Mouse (Mus musculus): ENCODE data around the gene Fam240b. TPM values are rescaled to one million over a fixed set of nuclear protein-coding genes. Genes with fewer than 3 reads are reported as not detected.

Fam240b gene
- polyA plus RNA-seq (2015; fragmentation: Nextera tagmentation; extraction: Ambion mirVana), result not detected in 2 replicates

GRCm38 (mm10) chr13:64497692-64498091, at the start of gene Fam240b:
TSS of gene Fam240b (minus strand) at chr13:64497792.
- H3K9me3 ChIP-seq, result no peaks in the 10 kb centered on the region
- WGBS, result 88% methylated on average over 6 of the region's 6 CpGs
- no peaks in the 10 kb centered on the region for H3K4me1 ChIP-seq (replicated peaks)
- no peaks in the 10 kb centered on the region for H3K36me3 ChIP-seq
- no peak within 1 kb of the TSS for H3K9ac ChIP-seq
- no peak within 1 kb of the TSS for H3K27ac ChIP-seq
- no peaks in the 10 kb centered on the region for H3K27me3 ChIP-seq
- no peak within 1 kb of the TSS for H3K4me3 ChIP-seq
- H3K4me2 ChIP-seq, result no peak within 1 kb of the TSS
- no peak for ATAC-seq (ENCODE audit: low FRiP score)

- WGBS, result 67% methylated on average over 5 of the region's 5 CpGs
- H3K27me3 ChIP-seq, result no peaks in the 10 kb centered on the region
- no peak overlapping the region for H3K4me2 ChIP-seq
- no peak overlapping the region for H3K9ac ChIP-seq
- no peaks in the 10 kb centered on the region for H3K36me3 ChIP-seq
- no peak overlapping the region for H3K27ac ChIP-seq
- no peaks in the 10 kb centered on the region for H3K9me3 ChIP-seq
- no peak overlapping the region for H3K4me3 ChIP-seq
- H3K4me1 ChIP-seq (replicated peaks), result 0 out of 2 replicates have a peak, but pooled peaks cover 4% of the 10 kb centered on the region
- peak; percentile 52; the same call in 1 of the 2 replicates for ATAC-seq (ENCODE audit: low FRiP score)
Observed at GRCm38 (mm10) chr13:64530139-64530538, 32.5 kb upstream of the Fam240b start.

DNA sequence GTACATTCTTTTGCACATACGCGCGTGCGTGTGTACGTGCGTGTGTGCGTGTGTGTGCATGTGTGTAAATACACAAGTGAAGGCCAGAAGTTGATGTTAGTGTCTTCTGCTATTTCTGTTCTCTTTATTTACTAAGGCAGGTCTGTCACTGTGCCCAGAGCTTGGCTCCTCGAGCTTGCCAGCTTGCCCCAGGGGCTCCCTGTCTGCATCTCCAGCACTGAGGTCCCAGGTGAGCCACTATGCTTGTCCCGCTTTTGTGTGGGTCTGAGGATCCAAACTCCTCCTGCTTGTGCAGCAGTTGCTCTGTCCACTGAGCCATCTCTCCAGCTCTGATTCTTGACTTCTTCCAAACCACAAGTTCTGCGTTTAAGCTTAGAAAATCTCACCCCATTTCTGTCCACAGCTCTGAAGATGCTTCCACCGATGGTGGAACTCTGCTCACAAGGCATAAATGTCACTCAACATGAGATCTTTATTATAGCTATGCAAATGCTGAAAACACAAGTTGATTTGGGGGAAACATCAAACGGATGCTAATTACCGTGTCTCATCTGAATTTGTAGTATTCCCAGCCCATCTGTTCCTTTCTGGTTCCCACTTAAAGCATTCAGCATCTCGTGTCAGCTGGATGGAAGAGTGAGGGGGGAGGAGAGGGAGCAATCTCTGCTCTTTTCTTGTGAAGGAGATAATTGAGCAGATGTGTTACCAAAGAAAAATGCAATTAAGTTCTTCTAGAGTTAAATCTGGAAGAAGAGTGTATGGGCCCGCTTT, 29.1 kb upstream of the Fam240b start:
- H3K4me2 ChIP-seq, result no peak overlapping the region
- no peaks in the 10 kb centered on the region for H3K36me3 ChIP-seq
- 0 out of 2 replicates have a peak, but pooled peaks cover 4% of the 10 kb centered on the region for H3K4me1 ChIP-seq (replicated peaks)
- H3K4me3 ChIP-seq, result no peak overlapping the region
- H3K9ac ChIP-seq, result no peak overlapping the region
- H3K9me3 ChIP-seq, result no peaks in the 10 kb centered on the region
- 74% methylated on average over 15 of the region's 15 CpGs for WGBS
- no peaks in the 10 kb centered on the region for H3K27me3 ChIP-seq
- no peak overlapping the region for H3K27ac ChIP-seq
- ATAC-seq (ENCODE audit: low FRiP score), result peak; percentile 81

- no peaks in the 10 kb centered on the region for H3K4me1 ChIP-seq (replicated peaks)
- WGBS, result 77% methylated on average over 2 of the region's 2 CpGs
- no peaks in the 10 kb centered on the region for H3K9me3 ChIP-seq
- H3K4me3 ChIP-seq, result no peak overlapping the region
- H3K36me3 ChIP-seq, result no peaks in the 10 kb centered on the region
- no peak overlapping the region for H3K27ac ChIP-seq
- H3K4me2 ChIP-seq, result no peak overlapping the region
- no peak overlapping the region for H3K9ac ChIP-seq
- H3K27me3 ChIP-seq, result no peaks in the 10 kb centered on the region
- no peak for ATAC-seq (ENCODE audit: low FRiP score)
Observed at GRCm38 (mm10) chr13:64514247-64514646, 16.7 kb upstream of the Fam240b start.

- no peak for ATAC-seq (ENCODE audit: low FRiP score)
- Histone ChIP-seq H3K9me3 (no peaks in the 10 kb centered on the region), H3K36me3 (no peaks in the 10 kb centered on the region), H3K27ac (no peak overlapping the region), H3K27me3 (no peaks in the 10 kb centered on the region), H3K9ac (no peak overlapping the region), H3K4me2 (no peak overlapping the region), H3K4me3 (no peak overlapping the region), H3K4me1 (replicated peaks) (no peaks in the 10 kb centered on the region)
Observed at GRCm38 (mm10) chr13:64511616-64512015, 14.0 kb upstream of the Fam240b start.

GRCm38 (mm10) chr13:64507361-64507760, 9.8 kb upstream of the Fam240b start:
- H3K27ac ChIP-seq, result no peak overlapping the region
- ATAC-seq (ENCODE audit: low FRiP score), result no peak
- H3K9ac ChIP-seq, result no peak overlapping the region
- no peak overlapping the region for H3K4me2 ChIP-seq
- H3K4me1 ChIP-seq (replicated peaks), result no peaks in the 10 kb centered on the region
- no peaks in the 10 kb centered on the region for H3K9me3 ChIP-seq
- H3K27me3 ChIP-seq, result no peaks in the 10 kb centered on the region
- H3K36me3 ChIP-seq, result no peaks in the 10 kb centered on the region
- no peak overlapping the region for H3K4me3 ChIP-seq

DNA sequence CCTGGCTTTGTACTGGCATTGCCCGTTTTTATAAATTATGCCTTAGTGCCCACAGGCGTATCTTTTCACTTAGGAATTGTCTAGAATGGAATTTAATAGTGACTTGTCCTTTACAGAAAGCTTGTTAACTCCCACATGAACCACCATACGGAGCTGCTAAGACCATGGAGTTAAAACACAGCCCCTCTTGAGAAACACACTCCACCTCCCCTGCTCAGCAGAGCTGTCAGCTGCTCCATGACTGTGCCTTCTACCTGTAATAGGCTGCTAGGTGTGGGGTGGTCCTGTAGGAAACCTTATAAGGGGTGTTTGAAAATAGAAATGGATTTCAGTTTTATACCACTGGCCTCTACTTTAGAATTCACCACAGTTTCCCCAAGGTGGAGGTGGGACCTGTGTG, 5.2 kb upstream of the Fam240b start:
- Histone ChIP-seq H3K36me3 (no peaks in the 10 kb centered on the region), H3K9ac (no peak overlapping the region), H3K27me3 (no peaks in the 10 kb centered on the region), H3K9me3 (no peaks in the 10 kb centered on the region), H3K4me2 (no peak overlapping the region), H3K4me3 (no peak overlapping the region), H3K27ac (no peak overlapping the region), H3K4me1 (replicated peaks) (no peaks in the 10 kb centered on the region)
- 90% methylated on average over 3 of the region's 3 CpGs for WGBS
- no peak for ATAC-seq (ENCODE audit: low FRiP score)

- Histone ChIP-seq H3K9ac (no peak overlapping the region), H3K4me3 (no peak overlapping the region), H3K4me1 (replicated peaks) (no peaks in the 10 kb centered on the region), H3K27ac (no peak overlapping the region), H3K9me3 (no peaks in the 10 kb centered on the region), H3K36me3 (no peaks in the 10 kb centered on the region), H3K27me3 (no peaks in the 10 kb centered on the region), H3K4me2 (no peak overlapping the region)
- ATAC-seq (ENCODE audit: low FRiP score), result no peak
- 66% methylated on average over 5 of the region's 5 CpGs for WGBS
Observed at GRCm38 (mm10) chr13:64493586-64493985, 4.0 kb downstream of the Fam240b start.

DNA sequence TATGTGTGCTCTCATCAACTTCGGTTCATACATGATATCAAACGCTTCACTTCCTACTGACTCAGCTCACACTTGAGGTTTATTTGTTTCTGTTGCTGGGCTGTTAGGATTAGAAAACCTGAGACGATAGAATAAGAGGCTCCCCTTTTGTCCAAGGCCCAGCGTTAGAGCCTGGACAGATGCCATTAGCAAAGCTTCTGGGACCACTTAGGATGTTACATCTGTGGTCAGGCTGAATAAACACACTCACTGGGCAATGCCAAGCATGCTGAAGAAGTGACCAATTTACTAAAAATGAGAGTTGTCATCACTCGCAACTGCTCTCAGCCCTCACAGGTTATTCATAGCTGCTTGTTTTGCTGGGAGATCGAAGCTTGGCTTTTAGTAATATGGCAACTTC, 7.7 kb downstream of the Fam240b start:
- Histone ChIP-seq H3K4me2 (no peak overlapping the region), H3K4me3 (no peak overlapping the region), H3K27ac (no peak overlapping the region), H3K9ac (no peak overlapping the region), H3K27me3 (no peaks in the 10 kb centered on the region), H3K9me3 (no peaks in the 10 kb centered on the region), H3K36me3 (no peaks in the 10 kb centered on the region), H3K4me1 (replicated peaks) (no peaks in the 10 kb centered on the region)
- ATAC-seq (ENCODE audit: low FRiP score), result no peak
- WGBS, result 79% methylated on average over 6 of the region's 6 CpGs

- H3K4me3 ChIP-seq, result no peak overlapping the region
- H3K4me1 ChIP-seq (replicated peaks), result no peaks in the 10 kb centered on the region; the same call in 1 of the 2 replicates
- no peak overlapping the region for H3K4me2 ChIP-seq
- H3K27ac ChIP-seq, result no peak overlapping the region
- no peak for ATAC-seq (ENCODE audit: low FRiP score)
- no peaks in the 10 kb centered on the region for H3K9me3 ChIP-seq
- H3K9ac ChIP-seq, result no peak overlapping the region
- 78% methylated on average over 3 of the region's 3 CpGs for WGBS
- H3K36me3 ChIP-seq, result no peaks in the 10 kb centered on the region
- H3K27me3 ChIP-seq, result no peaks in the 10 kb centered on the region
Observed at GRCm38 (mm10) chr13:64479960-64480359, 17.6 kb downstream of the Fam240b start.

DNA sequence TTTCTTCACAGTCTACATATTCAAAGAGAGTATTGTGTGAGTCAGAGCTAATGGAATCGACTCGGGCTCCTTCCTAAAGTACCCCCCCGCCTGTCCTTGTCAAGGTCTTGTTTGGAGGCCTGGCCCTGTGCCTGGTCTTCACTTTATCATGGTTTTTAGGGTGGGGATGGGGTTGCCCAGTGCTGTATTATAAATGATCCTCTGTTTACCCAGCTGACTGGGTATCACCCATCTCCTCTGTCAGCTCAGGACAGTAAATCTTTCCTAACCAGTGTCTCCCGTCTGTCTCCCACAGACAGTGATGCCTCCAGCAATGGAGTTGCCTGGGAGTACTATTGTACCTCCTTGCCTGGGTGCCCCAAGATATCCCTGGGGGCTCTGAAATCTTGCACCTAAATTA, 19.6 kb downstream of the Fam240b start:
- Histone ChIP-seq H3K36me3 (no peaks in the 10 kb centered on the region), H3K4me3 (no peak overlapping the region), H3K4me1 (replicated peaks) (no peaks in the 10 kb centered on the region; the same call in 1 of the 2 replicates), H3K27me3 (no peaks in the 10 kb centered on the region), H3K4me2 (no peak overlapping the region), H3K27ac (no peak overlapping the region), H3K9me3 (no peaks in the 10 kb centered on the region), H3K9ac (no peak overlapping the region)
- ATAC-seq (ENCODE audit: low FRiP score), result peak; percentile 57; the same call in 1 of the 2 replicates
- WGBS, result 70% methylated on average over 4 of the region's 4 CpGs

DNA sequence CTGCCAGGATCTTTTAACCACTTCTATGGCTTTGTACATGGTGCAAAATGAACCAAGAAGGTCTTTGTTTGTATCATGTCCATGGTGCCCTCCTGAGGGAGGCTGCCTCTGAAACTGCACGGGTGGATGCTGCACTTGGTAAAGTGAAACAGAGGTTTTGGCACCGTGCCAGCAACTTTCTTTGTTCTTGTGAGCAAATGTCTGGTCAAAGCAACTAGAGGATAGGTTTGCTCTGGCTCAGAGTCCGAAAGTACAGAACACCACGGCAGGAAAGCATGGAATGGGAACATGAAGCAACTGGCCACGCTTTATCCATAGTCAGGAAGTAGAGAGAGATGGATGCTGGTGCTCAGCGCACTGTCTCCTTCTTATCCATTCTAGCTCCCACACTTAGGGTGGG, 29.7 kb downstream of the Fam240b start:
- H3K9me3 ChIP-seq, result no peaks in the 10 kb centered on the region
- no peaks in the 10 kb centered on the region for H3K27me3 ChIP-seq
- no peak overlapping the region for H3K27ac ChIP-seq
- H3K9ac ChIP-seq, result no peak overlapping the region
- H3K36me3 ChIP-seq, result no peaks in the 10 kb centered on the region
- WGBS, result 73% methylated on average over 6 of the region's 6 CpGs
- H3K4me1 ChIP-seq (replicated peaks), result no peaks in the 10 kb centered on the region
- ATAC-seq (ENCODE audit: low FRiP score), result no peak
- H3K4me2 ChIP-seq, result no peak overlapping the region
- H3K4me3 ChIP-seq, result no peak overlapping the region

DNA sequence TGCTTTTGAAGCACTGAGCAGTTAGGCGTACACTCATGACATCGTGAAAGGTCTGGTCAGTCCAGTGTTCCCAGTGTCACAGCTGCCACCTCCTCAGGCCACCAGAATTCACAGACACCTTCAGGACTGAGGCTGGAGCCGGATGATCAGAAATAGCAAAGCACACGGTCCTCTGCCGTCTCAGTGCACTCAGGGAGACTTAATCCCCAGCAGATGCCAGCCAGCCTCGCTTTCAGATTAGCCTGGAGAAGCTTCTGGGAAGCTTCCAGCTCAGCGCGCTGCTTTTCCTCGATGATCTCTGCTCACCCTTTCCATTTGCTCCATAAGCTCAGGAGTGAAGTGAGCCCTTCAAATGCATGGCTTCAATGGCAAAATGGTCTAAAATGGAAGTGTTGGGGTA, 32.4 kb downstream of the Fam240b start:
- 83% methylated on average over 9 of the region's 9 CpGs for WGBS

More for the DNA sequence above, 32.4 kb downstream of the Fam240b start:
- ATAC-seq (ENCODE audit: low FRiP score), result no peak
- no peaks in the 10 kb centered on the region for H3K4me1 ChIP-seq (replicated peaks)
- no peak overlapping the region for H3K27ac ChIP-seq
- H3K36me3 ChIP-seq, result no peaks in the 10 kb centered on the region
- H3K27me3 ChIP-seq, result no peaks in the 10 kb centered on the region
- no peak overlapping the region for H3K9ac ChIP-seq
- no peak overlapping the region for H3K4me3 ChIP-seq
- no peak overlapping the region for H3K4me2 ChIP-seq
- H3K9me3 ChIP-seq, result 0 out of 2 replicates have a peak, but pooled peaks cover 6% of the 10 kb centered on the region

Measured in hindbrain, embryonic 13.5 days (tissue).